Mouse (Mus musculus) kidney, postnatal 0 days (tissue): ENCODE measurements around the gene Car15. TPM values are rescaled to one million over a fixed set of nuclear protein-coding genes. Genes with fewer than 3 reads are reported as not detected.

Experiments
- ATAC-seq: fragments of 200-750 bp; cut with Nextera tagmentation; replicated peaks from 2 replicates; pipeline ENCODE4 v1.8.0; 2017; ENCODE audit warnings: low read depth, moderate number of reproducible peaks, moderate TSS enrichment, moderate library complexity; ENCODE audit not compliant: low FRiP score
- DNase-seq: peaks from one replicate; pipeline ENCODE4 v3.0.0-alpha.2; 2016; ENCODE audit warnings: low spot score
- H3K27ac ChIP-seq: fragments of 300-500 bp; sonication (generic); 2 replicates; pipeline ENCODE4 v1.5.1; 2014; ENCODE audit warnings: mild to moderate bottlenecking
- H3K27me3 ChIP-seq: fragments of 300-500 bp; sonication (generic); 2 replicates; pipeline ENCODE4 v1.6.1; 2014; ENCODE audit warnings: low read length, mixed read lengths; ENCODE audit not compliant: insufficient read depth
- H3K36me3 ChIP-seq: fragments of 300-500 bp; sonication (generic); 2 replicates; pipeline ENCODE4 v1.6.1; 2014; ENCODE audit warnings: low read length, mixed read lengths; ENCODE audit not compliant: insufficient read depth
- H3K4me1 ChIP-seq: fragments of 300-500 bp; sonication (generic); replicated peaks from 2 replicates; pipeline ENCODE4 v1.6.1; 2014; ENCODE audit warnings: antibody characterized with exemption, low read length, mixed read lengths; ENCODE audit not compliant: insufficient read depth
- H3K4me2 ChIP-seq: fragments of 300-500 bp; sonication (generic); 2 replicates; pipeline ENCODE4 v1.6.1; 2014; ENCODE audit warnings: mild to moderate bottlenecking, low read length, moderate library complexity, mixed read lengths
- H3K4me3 ChIP-seq: fragments of 300-500 bp; sonication (generic); replicated peaks from 2 replicates; pipeline ENCODE4 v1.5.1; 2014; ENCODE audit warnings: low read depth, low read length
- H3K9ac ChIP-seq: fragments of 300-500 bp; sonication (generic); 2 replicates; pipeline ENCODE4 v1.6.1; 2014; ENCODE audit warnings: low read depth, low read length
- H3K9me3 ChIP-seq: fragments of 300-500 bp; sonication (generic); replicated peaks from 2 replicates; pipeline ENCODE4 v1.6.1; 2016; ENCODE audit warnings: low read length, inconsistent platforms, mixed read lengths
- CTCF ChIP-seq: IDR thresholded peaks from 2 replicates; pipeline ENCODE4 v1.5.1; 2016; ENCODE audit warnings: antibody characterized with exemption, low read depth, mild to moderate bottlenecking, moderate library complexity
- WGBS: fragments of 180-500 bp; shearing (Covaris S2); extraction: QIAGEN DNeasy Blood & Tissue Kit; methylation state at CpG from one replicate; pipeline ENCODE4 v1.1.7; 2014; 5-methylcytosine and 5-hydroxymethylcytosine counted together
- polyA plus RNA-seq: library from polyadenylated mRNA; unstranded; fragments of >200 nt; fragmentation: Nextera tagmentation; extraction: Ambion mirVana; gene quantifications from 2 replicates; pipeline ENCODE4 v1.2.1, GENCODE M21; 2015

Gene Car15
- polyA plus RNA-seq, 1 experiment from 2014 or later: 147 TPM

- H3K4me1 ChIP-seq: 0 out of 2 replicates have a peak, but pooled peaks cover 6% of the 10 kb centered on the region
- H3K27ac ChIP-seq: no peak overlapping the region
- H3K4me3 ChIP-seq: no peak overlapping the region
- H3K9me3 ChIP-seq: no peaks in the 10 kb centered on the region
- no peak for ATAC-seq
- H3K4me2 ChIP-seq: no peak overlapping the region
- TF ChIP-seq CTCF: peak; percentile 16; the same call in 1 of the 2 replicates
- peaks cover 10% of the 10 kb centered on the region; the same call in 1 of the 2 replicates for H3K27me3 ChIP-seq
- H3K36me3 ChIP-seq: peaks cover 7% of the 10 kb centered on the region; the same call in 1 of the 2 replicates
- no peak for DNase-seq
- H3K9ac ChIP-seq: no peak overlapping the region
- WGBS: 74% methylated on average over 5 of the region's 5 CpGs
These were observed 42.5 kb downstream of the Car15 start for GRCm38 (mm10) chr16:17795643-17796042.

- WGBS: 89% methylated on average over 4 of the region's 4 CpGs
- H3K4me1 ChIP-seq: 0 out of 2 replicates have a peak, but pooled peaks cover 6% of the 10 kb centered on the region
- H3K9ac ChIP-seq: no peak overlapping the region
- peaks cover 12% of the 10 kb centered on the region for H3K36me3 ChIP-seq
- H3K27ac ChIP-seq: no peak overlapping the region
- no peak for TF ChIP-seq CTCF
- H3K4me3 ChIP-seq: no peak overlapping the region
- ATAC-seq (no peak), DNase-seq (no peak)
- 0 out of 2 replicates have a peak, but pooled peaks cover 2% of the 10 kb centered on the region for H3K27me3 ChIP-seq
- no peaks in the 10 kb centered on the region for H3K9me3 ChIP-seq
- H3K4me2 ChIP-seq: no peak overlapping the region
These were observed 44.1 kb downstream of the Car15 start for GRCm38 (mm10) chr16:17794047-17794446.

- no peak for ATAC-seq
- peaks cover 12% of the 10 kb centered on the region for H3K36me3 ChIP-seq
- no peaks in the 10 kb centered on the region for H3K9me3 ChIP-seq
- no peak overlapping the region for H3K27ac ChIP-seq
- no peaks in the 10 kb centered on the region for H3K27me3 ChIP-seq
- no peak for TF ChIP-seq CTCF
- WGBS: 64% methylated on average over 3 of the region's 3 CpGs
- no peak overlapping the region for H3K4me3 ChIP-seq
- no peak for DNase-seq
- H3K4me1 ChIP-seq: 0 out of 2 replicates have a peak, but pooled peaks cover 6% of the 10 kb centered on the region
- no peak overlapping the region for H3K9ac ChIP-seq
- no peak overlapping the region for H3K4me2 ChIP-seq
These were observed 45.4 kb downstream of the Car15 start for GRCm38 (mm10) chr16:17792728-17793127.

DNA sequence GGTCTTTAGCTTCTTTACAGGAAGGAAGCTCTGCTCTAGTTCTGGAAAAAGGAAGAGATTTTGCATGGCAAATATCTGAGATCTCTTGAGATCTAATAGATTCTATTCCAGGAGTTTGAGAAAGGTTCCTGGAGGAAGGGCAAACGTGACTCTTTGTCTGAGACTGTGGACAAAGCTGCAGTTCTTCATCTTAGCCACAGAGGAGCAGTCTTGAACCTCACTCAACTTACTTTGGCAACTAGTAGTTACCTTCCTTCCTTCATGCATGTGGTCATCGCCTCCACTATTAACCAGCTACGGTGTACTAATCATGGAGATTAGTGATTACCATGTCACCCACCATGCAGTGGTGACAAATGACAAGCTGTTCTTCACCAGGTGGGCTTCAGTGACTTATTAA is 52.8 kb downstream of the Car15 start:
- TF ChIP-seq CTCF: peak; percentile 65
- H3K4me1 ChIP-seq: no peaks in the 10 kb centered on the region
- no peak overlapping the region for H3K4me3 ChIP-seq
- 52% methylated on average over 3 of the region's 3 CpGs for WGBS
- H3K27ac ChIP-seq: no peak overlapping the region
- H3K27me3 ChIP-seq: no peaks in the 10 kb centered on the region
- no peak overlapping the region for H3K4me2 ChIP-seq
- DNase-seq (peak; percentile 58), ATAC-seq (no peak)
- peaks cover 36% of the 10 kb centered on the region for H3K36me3 ChIP-seq
- H3K9me3 ChIP-seq: no peaks in the 10 kb centered on the region
- 0 out of 2 replicates have a peak overlapping the region, but pooled peaks have one; percentile 23 for H3K9ac ChIP-seq

Other genes starting within 250 kb of the Car15 start
- 21.2 and 22.3 TPM in 2 replicates for gene Smpd4, start 219.0 kb downstream of the Car15 start, polyA plus RNA-seq
- gene Ccdc74a, start 191.9 kb downstream of the Car15 start, polyA plus RNA-seq: 8.1 and 8.6 TPM in 2 replicates
- 29.4 TPM in 2 replicates for gene Med15, start 105.5 kb downstream of the Car15 start, polyA plus RNA-seq
- gene Klhl22, start 78.7 kb downstream of the Car15 start, polyA plus RNA-seq: 39.3 and 42.8 TPM in 2 replicates
- 12.2 and 18.7 TPM in 2 replicates for gene Scarf2, start 41.1 kb downstream of the Car15 start, polyA plus RNA-seq
- 1.7 and 2.2 TPM in 2 replicates for gene B830017H08Rik, start 5.2 kb downstream of the Car15 start, polyA plus RNA-seq
- 2.8 and 3.4 TPM in 2 replicates for gene Gm20518, start 53.3 kb upstream of the Car15 start, polyA plus RNA-seq
- gene Tssk1, start 55.9 kb upstream of the Car15 start, polyA plus RNA-seq: 0.05 TPM in 1 of 2 replicates, not detected in the other
- gene Dgcr2, start 60.2 kb upstream of the Car15 start, polyA plus RNA-seq: 57.8 and 65.4 TPM in 2 replicates
- gene Tssk2, start 60.3 kb upstream of the Car15 start, polyA plus RNA-seq: not detected in 2 replicates
- gene Ess2, start 73.0 kb upstream of the Car15 start, polyA plus RNA-seq: 27.6 and 28.1 TPM in 2 replicates
- gene Gsc2, start 76.7 kb upstream of the Car15 start, polyA plus RNA-seq: 0.09 TPM in 1 of 2 replicates, not detected in the other
- gene Slc25a1, start 89.9 kb upstream of the Car15 start, polyA plus RNA-seq: 116 and 123 TPM in 2 replicates
- not detected in 2 replicates for gene Vpreb2, start 142.1 kb upstream of the Car15 start, polyA plus RNA-seq
- 111 and 115 TPM in 2 replicates for gene Dgcr6, start 214.5 kb upstream of the Car15 start, polyA plus RNA-seq